Mouse (Mus musculus) forebrain, embryonic 15.5 days (tissue): Measurements from ENCODE around the gene Chd9. TPM values are rescaled to one million over a fixed set of nuclear protein-coding genes. Genes with fewer than 3 reads are reported as not detected.

Experiments used
- ATAC-seq: fragments of 200-750 bp; cut with Nextera tagmentation; replicated peaks from 2 replicates; pipeline ENCODE4 v1.8.0; 2017; ENCODE audit warnings: mild to moderate bottlenecking, moderate TSS enrichment, moderate library complexity
- H3K27ac ChIP-seq: fragments of 300-500 bp; sonication (generic); replicated peaks from 2 replicates; pipeline ENCODE4 v1.5.1; 2015; ENCODE audit warnings: mild to moderate bottlenecking, inconsistent platforms
- H3K27me3 ChIP-seq: fragments of 300-500 bp; sonication (generic); 2 replicates; pipeline ENCODE4 v1.6.1; 2015; ENCODE audit warnings: inconsistent platforms
- H3K36me3 ChIP-seq: fragments of 300-500 bp; sonication (generic); 2 replicates; pipeline ENCODE4 v1.6.1; 2015; ENCODE audit warnings: mild to moderate bottlenecking, inconsistent platforms
- H3K4me1 ChIP-seq: fragments of 300-500 bp; sonication (generic); 2 replicates; pipeline ENCODE4 v1.6.1; 2015; ENCODE audit warnings: inconsistent platforms
- H3K4me2 ChIP-seq: fragments of 300-500 bp; sonication (generic); replicated peaks from 2 replicates; pipeline ENCODE4 v1.6.1; 2015; ENCODE audit warnings: mild to moderate bottlenecking, inconsistent platforms
- H3K4me3 ChIP-seq: fragments of 300-500 bp; sonication (generic); 2 replicates; pipeline ENCODE4 v1.5.1; 2015; ENCODE audit warnings: mild to moderate bottlenecking, inconsistent platforms
- H3K9ac ChIP-seq: fragments of 300-500 bp; sonication (generic); replicated peaks from 2 replicates; pipeline ENCODE4 v1.6.1; 2015; ENCODE audit warnings: mild to moderate bottlenecking, inconsistent platforms
- H3K9me3 ChIP-seq: fragments of 300-500 bp; sonication (generic); 2 replicates; pipeline ENCODE4 v1.6.1; 2016; ENCODE audit warnings: inconsistent platforms
- WGBS: fragments of 180-500 bp; shearing (Covaris S2); methylation state at CpG from one replicate; pipeline ENCODE4 v1.1.7; 2015; ENCODE audit warnings: mixed read lengths; 5-methylcytosine and 5-hydroxymethylcytosine counted together
- polyA plus RNA-seq: library from polyadenylated mRNA; unstranded; fragments of >200 nt; fragmentation: Nextera tagmentation; extraction: Ambion mirVana; gene quantifications from 2 replicates; pipeline ENCODE4 v1.2.1, GENCODE M21; 2015

The Chd9 gene
- polyA plus RNA-seq, 1 experiment from 2014 or later, result 91.0 TPM

GRCm38 (mm10) chr8:90968307-90968706 is 140.2 kb downstream of the Chd9 start:
- no peak for ATAC-seq
- 89% methylated on average over 4 of the region's 4 CpGs for WGBS
- H3K4me3 ChIP-seq, result no peak overlapping the region

GRCm38 (mm10) chr8:90976960-90977371 is 148.8 kb downstream of the Chd9 start:
- no peak overlapping the region for H3K9ac ChIP-seq
- 89% methylated on average over 8 of the region's 8 CpGs for WGBS
- H3K9me3 ChIP-seq, result no peaks in the 10 kb centered on the region
- no peak overlapping the region for H3K4me2 ChIP-seq
- no peak for ATAC-seq
- peaks cover 54% of the 10 kb centered on the region for H3K36me3 ChIP-seq
- H3K27ac ChIP-seq, result no peak overlapping the region
- H3K27me3 ChIP-seq, result no peaks in the 10 kb centered on the region
- no peaks in the 10 kb centered on the region for H3K4me1 ChIP-seq
- no peak overlapping the region for H3K4me3 ChIP-seq

More at GRCm38 (mm10) chr8:90968307-90968706, 140.2 kb downstream of the Chd9 start:
- no peak overlapping the region for H3K4me2 ChIP-seq
- no peaks in the 10 kb centered on the region for H3K9me3 ChIP-seq
- no peak overlapping the region for H3K27ac ChIP-seq
- peaks cover 7% of the 10 kb centered on the region; the same call in 1 of the 2 replicates for H3K36me3 ChIP-seq
- peaks cover 9% of the 10 kb centered on the region for H3K4me1 ChIP-seq
- H3K9ac ChIP-seq, result no peak overlapping the region
- H3K27me3 ChIP-seq, result no peaks in the 10 kb centered on the region

DNA sequence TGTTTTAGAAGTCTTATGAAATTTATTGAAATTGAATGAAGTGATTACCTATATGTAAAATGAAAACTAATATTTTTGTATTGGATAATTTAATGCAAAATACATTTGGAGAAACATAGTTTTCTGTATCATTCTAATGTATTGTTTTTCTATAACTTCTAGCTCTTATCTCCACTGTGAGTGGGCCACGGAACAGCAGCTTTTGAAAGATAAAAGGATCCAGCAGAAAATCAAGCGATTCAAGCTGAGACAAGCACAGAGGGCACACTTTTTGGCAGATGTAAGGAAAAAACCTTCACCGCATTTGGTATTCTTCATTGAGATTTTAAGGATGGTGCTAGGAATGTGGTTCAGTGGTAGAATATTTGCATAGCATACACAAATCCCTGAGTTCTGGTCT is 150.6 kb downstream of the Chd9 start:
- H3K27me3 ChIP-seq, result no peaks in the 10 kb centered on the region
- H3K9me3 ChIP-seq, result no peaks in the 10 kb centered on the region
- no peak overlapping the region for H3K9ac ChIP-seq
- H3K4me2 ChIP-seq, result no peak overlapping the region
- no peak for ATAC-seq
- H3K27ac ChIP-seq, result no peak overlapping the region
- no peak overlapping the region for H3K4me3 ChIP-seq
- H3K36me3 ChIP-seq, result peaks cover 64% of the 10 kb centered on the region
- no peaks in the 10 kb centered on the region for H3K4me1 ChIP-seq
- WGBS, result 94% methylated on average over 3 of the region's 3 CpGs

GRCm38 (mm10) chr8:90979295-90979694 is 151.1 kb downstream of the Chd9 start:
- Histone ChIP-seq H3K4me2 (no peak overlapping the region), H3K27ac (no peak overlapping the region), H3K4me3 (no peak overlapping the region), H3K27me3 (no peaks in the 10 kb centered on the region), H3K9me3 (no peaks in the 10 kb centered on the region), H3K9ac (no peak overlapping the region), H3K4me1 (no peaks in the 10 kb centered on the region), H3K36me3 (peaks cover 70% of the 10 kb centered on the region)
- WGBS, result 96% methylated on average over 5 of the region's 5 CpGs
- ATAC-seq, result no peak

GRCm38 (mm10) chr8:90982087-90982486 is 153.9 kb downstream of the Chd9 start:
- Histone ChIP-seq H3K4me1 (no peaks in the 10 kb centered on the region), H3K4me3 (no peak overlapping the region), H3K27me3 (no peaks in the 10 kb centered on the region), H3K36me3 (peaks cover 73% of the 10 kb centered on the region), H3K9ac (no peak overlapping the region), H3K9me3 (no peaks in the 10 kb centered on the region), H3K4me2 (no peak overlapping the region), H3K27ac (no peak overlapping the region)
- no peak for ATAC-seq
- 90% methylated on average over 3 of the region's 3 CpGs for WGBS

DNA sequence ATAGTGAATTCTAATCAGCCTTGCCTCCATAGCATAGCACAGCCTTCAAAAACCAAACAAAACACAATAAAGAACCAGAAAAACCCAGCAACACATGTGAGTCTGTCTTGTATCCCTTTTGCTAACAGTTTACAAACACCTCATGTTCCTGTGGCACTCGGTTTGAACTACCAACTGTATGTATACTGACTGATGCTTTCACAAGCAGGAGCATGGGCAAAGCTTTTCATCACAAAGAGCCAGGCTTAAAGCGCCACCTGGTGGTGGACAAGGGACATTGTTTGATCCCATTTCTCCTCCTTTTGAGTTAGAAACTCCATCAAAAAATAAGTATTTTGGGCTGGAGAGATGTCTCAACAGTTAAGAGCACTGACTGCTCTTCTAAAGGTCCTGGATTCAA is 191.6 kb downstream of the Chd9 start:
- ATAC-seq, result peak; percentile 55; the same call in 1 of the 2 replicates
- Histone ChIP-seq H3K9ac (no peak overlapping the region), H3K4me3 (no peak overlapping the region), H3K4me2 (no peak overlapping the region), H3K4me1 (0 out of 2 replicates have a peak, but pooled peaks cover 2% of the 10 kb centered on the region), H3K36me3 (peaks cover 79% of the 10 kb centered on the region), H3K9me3 (no peaks in the 10 kb centered on the region), H3K27me3 (no peaks in the 10 kb centered on the region), H3K27ac (peak overlapping the region; percentile 25; the same call in 1 of the 2 replicates)
- 3% methylated on average over 2 of the region's 2 CpGs for WGBS

GRCm38 (mm10) chr8:91034417-91034816 is 206.3 kb downstream of the Chd9 start:
- Histone ChIP-seq H3K4me2 (no peak overlapping the region), H3K27me3 (no peaks in the 10 kb centered on the region), H3K4me1 (no peaks in the 10 kb centered on the region), H3K27ac (no peak overlapping the region), H3K9me3 (no peaks in the 10 kb centered on the region), H3K36me3 (peaks cover 83% of the 10 kb centered on the region), H3K9ac (no peak overlapping the region), H3K4me3 (no peak overlapping the region)
- no peak for ATAC-seq
- 89% methylated on average over 6 of the region's 6 CpGs for WGBS

- Histone ChIP-seq H3K4me2 (no peak overlapping the region), H3K27me3 (no peaks in the 10 kb centered on the region), H3K27ac (no peak overlapping the region), H3K4me3 (no peak overlapping the region), H3K36me3 (peaks cover 87% of the 10 kb centered on the region), H3K4me1 (no peaks in the 10 kb centered on the region), H3K9ac (no peak overlapping the region), H3K9me3 (no peaks in the 10 kb centered on the region)
- no peak for ATAC-seq
- WGBS, result 85% methylated on average over 6 of the region's 6 CpGs
Observed at GRCm38 (mm10) chr8:91036905-91037304, 208.8 kb downstream of the Chd9 start.

- Histone ChIP-seq H3K9ac (no peak overlapping the region), H3K27ac (no peak overlapping the region), H3K4me2 (no peak overlapping the region), H3K36me3 (peaks cover 89% of the 10 kb centered on the region), H3K4me1 (no peaks in the 10 kb centered on the region), H3K9me3 (no peaks in the 10 kb centered on the region), H3K4me3 (no peak overlapping the region), H3K27me3 (no peaks in the 10 kb centered on the region)
- no peak for ATAC-seq
- 98% methylated on average over 1 of the region's 1 CpGs for WGBS
Observed at GRCm38 (mm10) chr8:91038637-91039036, 210.5 kb downstream of the Chd9 start.

- H3K4me2 ChIP-seq, result no peak overlapping the region
- no peak overlapping the region for H3K27ac ChIP-seq
- H3K9ac ChIP-seq, result no peak overlapping the region
- 94% methylated on average over 4 of the region's 4 CpGs for WGBS
- H3K27me3 ChIP-seq, result no peaks in the 10 kb centered on the region
- H3K36me3 ChIP-seq, result peaks cover 80% of the 10 kb centered on the region
- ATAC-seq, result no peak
- H3K9me3 ChIP-seq, result no peaks in the 10 kb centered on the region
- no peak overlapping the region for H3K4me3 ChIP-seq
- peaks cover 4% of the 10 kb centered on the region for H3K4me1 ChIP-seq
Observed at GRCm38 (mm10) chr8:91046370-91046769, 218.2 kb downstream of the Chd9 start.

DNA sequence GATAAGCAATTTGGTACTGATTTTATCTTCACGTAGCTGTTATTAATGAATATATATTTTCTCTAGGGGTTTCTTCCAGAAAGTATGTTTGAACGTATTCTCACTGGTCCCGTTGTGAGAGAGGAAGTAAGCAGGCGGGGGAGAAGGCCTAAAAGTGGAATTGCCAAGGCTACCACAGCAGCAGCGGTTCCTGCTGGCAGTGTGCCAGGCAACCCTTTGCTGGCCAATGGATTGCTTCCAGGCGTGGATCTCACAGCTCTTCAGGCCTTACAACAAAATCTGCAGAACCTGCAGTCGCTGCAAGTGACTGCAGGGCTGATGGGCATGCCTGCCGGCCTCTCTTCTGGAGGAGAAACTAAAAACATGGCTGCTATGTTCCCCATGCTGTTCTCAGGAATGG is 222.9 kb downstream of the Chd9 start:
- ATAC-seq, result no peak
- Histone ChIP-seq H3K36me3 (peaks cover 68% of the 10 kb centered on the region), H3K4me2 (no peak overlapping the region), H3K27ac (peak overlapping the region; percentile 50; the same call in 1 of the 2 replicates), H3K4me3 (no peak overlapping the region), H3K4me1 (peaks cover 4% of the 10 kb centered on the region), H3K9me3 (no peaks in the 10 kb centered on the region), H3K9ac (no peak overlapping the region), H3K27me3 (no peaks in the 10 kb centered on the region)
- 20% methylated on average over 8 of the region's 8 CpGs for WGBS

DNA sequence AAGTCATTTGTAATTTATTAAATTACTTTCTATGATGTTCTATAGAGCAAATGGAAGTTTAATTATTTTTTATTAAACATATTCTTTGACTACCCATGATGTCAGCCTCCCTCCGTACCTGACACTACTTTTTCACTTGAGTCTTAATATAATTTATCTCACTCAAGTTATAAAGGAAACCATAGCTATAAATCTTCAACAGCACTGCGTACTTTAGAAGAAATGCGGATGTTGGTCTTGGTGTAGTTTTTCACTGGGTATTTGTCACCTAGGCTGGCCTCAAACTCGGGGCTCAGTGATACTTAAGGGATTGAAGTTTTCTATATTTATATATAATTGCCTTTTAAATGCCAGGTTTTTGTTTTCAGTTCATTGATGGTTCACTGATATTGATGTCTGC is 226.3 kb downstream of the Chd9 start:
- H3K9me3 ChIP-seq, result no peaks in the 10 kb centered on the region
- H3K27ac ChIP-seq, result no peak overlapping the region
- ATAC-seq, result no peak
- peaks cover 49% of the 10 kb centered on the region for H3K36me3 ChIP-seq
- H3K4me3 ChIP-seq, result no peak overlapping the region
- H3K27me3 ChIP-seq, result no peaks in the 10 kb centered on the region
- H3K4me1 ChIP-seq, result peaks cover 4% of the 10 kb centered on the region
- H3K4me2 ChIP-seq, result no peak overlapping the region
- H3K9ac ChIP-seq, result no peak overlapping the region
- 95% methylated on average over 4 of the region's 4 CpGs for WGBS

DNA sequence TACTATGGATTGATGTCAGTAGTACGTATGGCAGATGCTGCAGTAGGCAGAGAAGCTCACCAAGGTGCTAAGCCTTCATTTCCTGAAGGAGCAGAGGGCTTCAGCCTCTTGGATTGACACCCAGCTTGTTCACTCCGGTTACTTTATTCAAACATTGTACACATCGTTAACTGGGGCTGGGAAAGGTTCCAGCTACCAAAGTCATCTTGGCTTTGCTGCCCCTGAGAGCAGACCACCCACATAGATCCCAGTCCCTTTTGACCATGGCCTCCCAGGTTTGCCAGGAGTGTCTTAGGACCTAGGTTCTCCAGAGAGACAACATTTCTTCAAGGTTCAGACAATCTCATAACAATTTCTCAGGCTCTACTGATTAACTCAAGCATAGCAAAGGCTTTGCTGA is 228.7 kb downstream of the Chd9 start:
- Histone ChIP-seq H3K4me1 (no peaks in the 10 kb centered on the region), H3K4me2 (no peak overlapping the region), H3K27me3 (no peaks in the 10 kb centered on the region), H3K36me3 (peaks cover 29% of the 10 kb centered on the region), H3K4me3 (no peak overlapping the region), H3K9me3 (no peaks in the 10 kb centered on the region), H3K27ac (no peak overlapping the region), H3K9ac (no peak overlapping the region)
- no peak for ATAC-seq
- WGBS, result 20% methylated on average over 3 of the region's 3 CpGs
